Mouse (Mus musculus): Measurements from ENCODE around the gene Nup43. TPM values are rescaled to one million over a fixed set of nuclear protein-coding genes. Genes with fewer than 3 reads are reported as not detected.
"Not testable (repeated sequence)": the region's sequence is repeated elsewhere in the genome, so short reads cannot be mapped to it uniquely, and the experiment has no call there.

Gene Nup43
- 10 to 100 TPM; 10.8 to 12.1 (median 11.6) TPM for total RNA-seq (2022)

- DNase-seq: peak; percentile 85
These were observed at the start of gene Nup43 for GRCm38 (mm10) chr10:7667342-7667802. Gene Nup43 (plus strand): TSS chr10:7667503.

DNA sequence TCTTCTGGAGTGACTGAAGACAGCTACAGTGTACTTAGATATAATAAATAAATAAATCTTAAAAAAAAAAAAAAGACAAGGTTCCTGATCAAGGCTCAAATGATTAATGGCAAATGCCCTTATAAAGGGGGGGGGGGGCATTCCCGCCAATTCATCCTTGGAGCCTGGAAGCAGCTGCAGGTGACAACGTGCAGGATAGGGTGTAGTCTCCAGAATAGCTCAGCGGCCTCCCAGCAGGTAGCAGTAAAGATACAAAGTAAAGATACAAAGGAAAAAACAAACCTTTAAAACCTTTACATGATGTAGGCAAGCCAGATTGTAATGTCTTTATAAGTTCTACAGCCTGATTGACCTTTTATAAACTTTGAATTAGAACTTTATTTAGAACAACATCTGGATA lies 49.7 kb upstream of the Nup43 start:
- DNase-seq: not testable (repeated sequence)

DNA sequence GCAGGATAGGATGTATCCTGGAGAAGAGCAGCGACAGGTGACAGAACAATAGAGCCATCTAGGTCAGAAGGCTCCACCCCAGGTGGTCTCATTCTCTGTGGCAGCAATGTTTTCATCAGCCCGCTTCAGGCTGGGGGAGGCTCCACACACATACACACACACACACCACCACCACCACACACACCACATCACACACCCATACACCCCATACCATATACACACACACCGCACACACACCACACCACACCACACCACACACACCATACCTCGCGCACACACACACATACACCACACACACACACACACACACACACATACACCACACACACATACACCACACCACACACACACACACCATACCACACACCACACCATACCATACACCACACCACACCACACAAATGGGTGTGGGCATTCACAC lies 47.5 kb upstream of the Nup43 start:
- DNase-seq: no peak

GRCm38 (mm10) chr10:7620723-7621122 lies 46.6 kb upstream of the Nup43 start:
- no peak for DNase-seq

GRCm38 (mm10) chr10:7622378-7622777 lies 44.9 kb upstream of the Nup43 start:
- no peak for DNase-seq

GRCm38 (mm10) chr10:7623861-7624518 lies 43.3 kb upstream of the Nup43 start:
- DNase-seq: no peak

DNA sequence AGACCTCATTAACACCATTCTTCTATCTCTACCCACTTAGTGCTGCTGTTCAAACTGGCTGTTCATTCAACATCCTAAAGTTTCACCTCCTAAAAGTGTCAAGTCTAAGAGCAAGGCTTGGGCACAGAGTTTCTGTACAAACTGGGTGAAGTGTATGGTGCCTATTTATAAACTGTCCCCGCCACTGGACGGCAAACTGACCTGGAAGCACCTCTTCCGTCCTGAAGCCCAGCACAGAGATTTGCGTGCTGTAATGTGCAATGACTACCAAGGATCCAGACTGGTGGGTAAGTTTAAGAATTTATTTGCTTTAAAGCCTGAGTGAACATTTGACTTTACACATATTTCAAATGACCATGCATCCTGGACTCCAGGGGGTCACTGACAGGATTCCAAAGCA lies 38.2 kb upstream of the Nup43 start:
- DNase-seq: no peak

DNA sequence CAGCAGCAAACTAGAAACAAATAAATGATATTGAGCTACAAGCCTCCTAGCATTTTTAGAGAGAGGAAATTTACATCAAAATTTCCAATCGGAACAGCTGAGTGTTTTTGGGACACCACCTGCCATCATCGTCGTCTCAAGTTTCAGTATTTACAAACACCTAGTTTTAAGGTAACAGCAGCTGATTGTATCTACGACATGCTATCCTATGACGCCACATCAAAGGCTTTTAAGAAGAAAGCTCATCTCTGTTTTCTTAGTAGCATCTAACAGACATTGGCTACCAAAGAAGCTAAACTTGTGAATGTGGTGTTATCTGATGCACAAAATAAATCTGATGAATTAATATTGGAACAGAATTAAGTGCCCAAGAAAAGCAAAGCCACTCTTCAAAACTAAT lies 37.0 kb upstream of the Nup43 start:
- no peak for DNase-seq

DNA sequence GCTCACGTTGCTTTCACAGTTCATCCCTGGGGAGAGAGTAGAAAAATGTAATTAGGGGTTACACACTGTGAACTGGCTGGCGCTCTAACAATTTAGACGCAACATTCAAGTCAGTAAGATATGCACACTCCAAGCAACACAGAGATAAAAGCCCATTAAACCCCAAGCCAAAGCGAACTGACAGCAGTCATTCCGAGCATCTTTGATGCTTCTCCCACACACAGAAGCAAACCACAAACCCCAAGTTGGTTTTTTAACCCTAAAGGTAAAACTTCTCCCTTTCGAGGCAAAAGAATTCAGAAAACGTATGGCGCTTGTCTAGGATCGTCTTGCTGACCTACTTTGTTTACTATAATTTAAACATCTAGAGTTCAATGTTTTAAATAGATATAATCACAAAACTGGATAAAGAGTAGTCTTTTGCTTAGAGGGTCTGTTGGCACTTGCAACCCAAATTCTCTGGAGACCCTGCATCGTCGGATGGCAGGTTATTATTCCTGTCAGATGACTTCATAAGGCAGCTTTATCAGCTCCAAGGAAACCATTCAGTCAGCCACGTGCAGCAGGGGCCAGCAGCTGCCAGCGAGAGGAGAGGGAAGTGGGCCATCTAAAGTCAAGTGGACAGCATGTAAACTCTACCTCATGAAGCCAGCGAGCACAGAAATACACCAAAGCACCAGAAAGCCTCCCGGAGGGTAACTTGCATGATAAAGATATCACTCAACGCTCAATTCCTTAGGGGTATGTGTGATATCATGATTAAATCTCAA lies 36.2 kb upstream of the Nup43 start:
- DNase-seq: no peak

DNA sequence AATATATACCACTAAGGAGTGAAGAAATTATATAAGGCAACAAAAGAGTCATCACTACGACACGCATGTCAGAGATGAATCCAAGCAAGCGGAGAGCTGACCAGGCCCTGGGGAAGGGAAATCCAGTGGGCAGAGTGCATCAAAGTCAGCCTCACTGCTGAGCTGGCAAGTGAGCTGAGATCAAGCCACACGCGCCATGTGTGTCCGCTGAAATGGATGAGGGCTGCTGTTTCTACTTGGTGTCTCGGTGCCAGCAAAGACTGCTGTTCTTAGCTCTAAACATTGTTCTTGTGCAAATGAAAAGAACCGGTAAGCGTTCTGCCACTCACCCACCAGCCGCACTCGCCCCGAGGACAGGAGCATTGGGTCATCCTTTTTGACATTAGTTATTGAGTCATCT lies 26.9 kb upstream of the Nup43 start:
- no peak for DNase-seq

GRCm38 (mm10) chr10:7645911-7646310 lies 21.4 kb upstream of the Nup43 start:
- DNase-seq: no peak

GRCm38 (mm10) chr10:7649059-7649458 lies 18.2 kb upstream of the Nup43 start:
- no peak for DNase-seq

- no peak for DNase-seq
These were observed 16.2 kb upstream of the Nup43 start for GRCm38 (mm10) chr10:7651057-7651456.

DNA sequence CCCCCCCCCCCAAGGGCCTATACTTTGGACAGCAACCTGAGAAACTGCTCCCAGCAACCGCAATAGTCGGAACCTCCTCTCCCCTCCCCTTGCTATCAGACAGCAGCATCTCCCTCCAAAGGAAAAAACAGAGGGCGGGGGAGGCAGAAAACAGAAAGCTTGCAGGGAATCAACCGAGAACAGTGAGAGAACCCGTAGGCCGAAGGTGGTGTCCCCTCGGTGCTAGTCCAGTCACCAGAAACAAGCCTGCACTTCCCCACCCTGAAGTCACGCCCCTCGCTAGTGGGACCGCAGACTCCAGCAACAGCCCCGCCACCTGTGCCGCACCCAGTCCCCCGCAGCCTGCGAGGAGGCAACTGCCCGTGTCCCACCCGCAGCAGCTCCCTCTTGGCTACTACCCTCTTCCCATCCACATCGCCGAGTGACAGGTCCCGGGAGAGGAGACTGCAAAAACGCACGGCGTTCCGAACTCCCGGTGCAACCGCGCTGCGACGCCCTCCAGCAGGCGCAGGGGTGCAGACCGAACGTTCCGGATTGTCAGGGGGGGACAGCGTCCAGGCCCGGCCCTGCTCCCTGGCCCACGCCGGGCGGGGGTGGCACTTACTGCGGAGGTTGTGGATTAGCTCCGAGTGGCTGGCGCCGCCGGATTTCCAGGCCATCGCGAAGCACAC lies 4.7 kb upstream of the Nup43 start:
- DNase-seq: no peak

DNA sequence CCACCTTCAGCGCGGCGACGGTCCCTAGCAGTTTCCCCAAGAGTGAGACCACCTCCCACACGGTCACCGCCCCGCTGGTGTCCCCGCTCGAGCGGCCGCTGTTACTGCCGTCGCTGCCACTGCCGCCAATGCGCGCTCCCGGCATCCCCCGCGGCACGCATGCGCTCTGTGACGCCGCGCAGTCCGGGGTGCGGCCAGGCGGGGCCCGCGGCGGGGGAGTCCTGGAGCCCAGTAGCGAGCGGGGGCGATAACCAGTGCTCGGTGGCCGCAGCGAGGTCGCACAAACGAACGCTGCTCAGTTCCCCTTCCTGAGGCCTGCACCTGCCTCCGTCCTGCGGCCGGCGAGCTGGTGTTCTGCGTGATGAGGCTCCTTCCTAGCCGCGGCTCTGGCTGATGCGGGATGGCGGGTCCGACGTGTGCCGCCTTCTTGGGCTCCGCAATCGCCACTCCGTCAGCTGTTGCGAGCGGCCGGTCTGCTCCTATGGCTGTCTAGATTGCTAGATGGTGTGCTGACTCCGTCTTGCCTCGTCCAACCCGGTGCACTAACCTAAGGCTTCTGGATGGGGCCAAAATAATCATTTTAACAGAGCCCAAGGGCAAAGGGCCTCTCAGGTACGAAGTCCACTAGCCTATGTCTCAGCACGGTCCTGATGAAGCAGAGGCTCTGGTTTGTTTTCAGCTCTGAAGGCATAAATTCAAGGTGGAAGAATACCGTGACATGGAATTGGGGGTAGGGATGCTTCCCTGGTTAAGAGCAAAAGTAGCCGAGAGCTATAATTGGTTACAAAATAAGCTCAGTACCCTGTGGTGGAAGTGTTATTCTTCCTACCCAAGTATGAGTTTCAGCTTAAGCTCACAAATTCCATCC lies 3.9 kb upstream of the Nup43 start:
- peak; percentile 88 for DNase-seq

DNA sequence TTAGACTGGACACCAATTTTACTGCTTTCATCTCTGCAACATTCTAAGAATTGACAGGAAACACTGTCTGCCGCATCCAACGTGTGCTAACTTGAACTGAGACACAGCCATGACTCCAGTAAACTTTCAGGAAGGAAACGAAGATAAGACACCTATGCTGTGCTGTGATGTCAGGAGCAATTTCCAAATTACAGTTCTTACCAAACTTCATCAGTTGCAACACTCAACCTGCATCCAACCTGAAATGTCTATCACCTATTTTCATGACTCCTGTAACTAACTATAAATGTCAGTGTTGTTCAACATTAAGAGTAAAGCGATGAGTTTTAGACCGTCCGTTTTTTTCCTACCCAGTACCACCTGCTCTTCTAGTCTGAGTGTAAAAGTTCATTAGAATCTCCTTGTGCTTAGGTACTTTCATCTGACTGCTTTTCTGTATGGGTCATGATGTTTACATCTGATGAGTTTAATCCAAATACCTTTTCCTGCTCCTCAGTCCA lies 3.2 kb upstream of the Nup43 start:
- DNase-seq: no peak

DNA sequence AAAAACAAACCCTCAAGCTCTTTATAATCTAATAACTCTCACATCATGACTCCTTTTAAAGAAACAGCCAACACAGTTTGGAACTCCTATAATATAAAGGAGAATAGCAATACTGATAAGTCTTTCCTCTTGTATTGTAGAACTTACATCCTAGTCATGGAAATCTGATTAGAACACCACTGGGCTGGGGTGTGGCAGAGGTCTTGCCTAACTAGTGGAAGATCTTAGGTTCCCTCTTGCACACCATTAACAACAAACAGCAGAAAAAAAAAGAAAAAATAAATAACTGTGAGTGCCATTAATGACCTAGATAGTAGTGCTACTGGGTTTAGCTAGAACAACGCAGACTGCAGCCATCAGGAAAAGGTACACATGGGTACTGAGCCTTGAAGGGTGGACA lies 2.4 kb upstream of the Nup43 start:
- no peak for DNase-seq

DNA sequence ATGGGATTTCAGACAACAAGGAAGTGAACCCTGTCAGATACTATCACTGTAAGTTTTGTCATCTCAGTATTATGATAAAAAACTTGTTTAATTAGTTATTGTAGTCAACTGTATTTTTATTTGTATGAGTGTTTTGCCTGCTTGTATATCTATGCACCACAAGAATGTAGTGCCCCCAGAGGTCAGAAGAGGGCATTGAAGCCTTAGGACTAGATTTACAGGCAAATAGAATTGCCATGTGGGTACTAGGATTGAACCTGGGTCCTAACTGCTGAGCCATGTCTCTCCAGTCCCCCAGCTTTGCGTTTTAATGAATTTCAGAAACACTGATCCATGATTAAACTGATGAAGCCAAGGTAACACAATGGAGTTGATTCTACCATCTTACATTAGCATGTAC lies 6.4 kb downstream of the Nup43 start:
- DNase-seq: no peak

DNA sequence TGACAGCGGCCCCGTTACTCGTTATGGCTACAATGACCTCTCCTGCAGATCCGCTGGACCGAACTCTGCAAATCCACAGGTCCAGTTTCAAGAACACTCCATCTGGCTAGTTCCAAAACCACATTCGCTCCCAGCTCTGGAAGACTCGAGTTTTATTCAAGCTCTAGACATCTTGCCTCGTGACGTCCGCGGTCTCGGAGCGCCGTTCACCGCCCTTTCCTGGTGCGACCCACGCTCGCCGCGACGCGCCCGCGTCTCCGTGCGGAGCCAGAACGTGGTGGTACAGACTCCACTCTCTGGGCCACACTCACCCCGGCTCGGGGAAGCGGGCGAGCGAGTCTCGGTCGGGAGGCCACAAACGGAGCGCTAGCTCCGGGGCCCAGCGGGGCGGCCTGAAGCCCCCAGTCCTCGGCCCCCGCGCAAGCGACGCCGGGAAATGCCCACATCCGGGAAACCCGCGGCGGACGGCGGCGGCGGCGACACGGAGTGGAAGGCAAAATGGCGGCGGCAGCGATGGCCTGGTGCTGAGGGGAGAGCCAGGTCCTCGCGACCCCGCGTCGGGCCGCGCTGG lies 13.5 kb downstream of the Nup43 start, which contains the start of the genes Pcmt1 and Lats1:
Gene Pcmt1, minus strand, starts transcription at position 406 of the 571 bp plus-strand sequence.
Gene Lats1, plus strand, starts transcription at position 484 of the 571 bp plus-strand sequence.
- peak; percentile 77 for DNase-seq

GRCm38 (mm10) chr10:7681343-7682025 lies 14.2 kb downstream of the Nup43 start:
- peak; percentile 48 for DNase-seq

DNA sequence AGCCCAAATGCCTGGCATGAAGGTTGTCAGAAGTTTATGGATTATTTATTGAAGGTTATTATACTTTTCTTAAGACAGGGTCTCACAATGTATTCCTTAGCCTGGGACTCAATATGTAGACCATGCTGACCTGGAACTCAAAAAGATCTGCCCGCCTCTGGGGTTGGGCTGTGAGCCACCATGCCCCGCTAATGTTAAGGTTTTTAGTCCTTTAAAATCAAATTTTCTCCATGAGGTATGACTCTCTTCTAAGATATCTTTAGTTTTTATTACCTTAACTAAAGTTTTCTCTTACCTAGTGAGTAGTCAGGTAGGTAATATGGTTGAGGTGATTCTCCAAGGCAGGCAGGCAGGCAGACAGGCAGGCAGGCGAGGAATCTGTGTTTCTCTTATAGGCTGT lies 14.9 kb downstream of the Nup43 start:
- DNase-seq: no peak

All from adrenal gland, adult 8-10 months (tissue).